Mouse (Mus musculus) embryo, embryonic 10 days (tissue): ENCODE data around the gene Calr4.

Experiments used
- DNase-seq: peaks from one replicate; pipeline ENCODE4 v3.0.0-alpha.2; 2015; ENCODE audit warnings: low spot score

The Calr4 gene

DNA sequence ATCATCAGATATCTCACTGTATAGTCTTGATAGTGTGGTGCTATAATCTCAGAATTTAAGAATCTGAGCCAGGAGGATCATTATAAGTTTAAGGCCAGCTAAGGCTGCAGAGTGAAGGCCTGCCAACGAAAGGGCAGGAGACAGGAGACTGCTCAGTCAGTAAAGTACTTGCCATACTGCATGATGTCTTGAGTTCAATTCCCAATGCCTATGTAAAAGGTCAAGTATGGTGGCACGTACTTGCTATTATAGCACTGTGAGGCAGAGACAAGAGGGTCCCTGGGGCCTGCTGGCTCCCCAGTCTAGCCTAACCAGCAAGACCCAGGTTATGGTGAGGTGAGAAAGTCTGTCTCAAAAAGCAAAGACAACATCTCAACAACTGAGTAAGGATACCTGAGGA is at the start of gene Calr4:
TSS of gene Calr4 (plus strand) at position 301 of the 400 bp plus-strand sequence.
- no peak for DNase-seq

DNA sequence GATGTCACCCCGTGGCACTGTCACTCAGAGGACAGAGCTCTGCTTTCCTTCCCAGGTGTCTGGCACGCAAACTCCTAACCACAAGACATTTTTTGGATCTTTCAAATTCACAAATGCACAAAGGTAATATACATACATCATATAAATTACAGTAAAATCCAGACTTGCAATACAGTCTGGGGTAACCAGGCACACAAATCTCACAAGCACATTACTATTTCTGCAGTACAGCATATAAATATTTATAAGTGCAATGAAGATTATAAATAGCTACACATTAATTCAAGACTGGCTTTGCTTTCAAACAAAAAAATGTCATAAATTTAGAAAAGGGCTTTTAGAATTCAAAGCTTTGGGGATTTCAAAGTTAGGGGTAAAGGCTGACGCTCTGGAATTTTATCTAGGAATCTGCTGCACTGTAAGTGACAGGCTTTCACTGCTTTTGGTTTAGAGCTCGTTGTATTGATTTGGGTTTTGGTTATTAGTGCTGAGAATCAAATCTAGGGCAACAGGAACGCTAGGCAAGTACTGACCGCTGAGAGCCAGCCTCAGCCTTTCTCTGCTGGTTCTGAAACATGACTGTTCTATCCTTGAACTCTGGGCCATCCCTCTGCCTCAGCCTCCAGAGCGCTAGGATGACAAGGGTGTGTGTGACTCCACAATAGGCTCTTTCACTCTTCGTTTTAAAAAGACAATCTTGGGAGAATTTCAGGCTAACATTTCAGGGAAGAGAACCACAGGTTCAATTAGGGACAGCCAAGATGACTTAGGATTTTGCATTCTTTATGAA is 48.5 kb upstream of the Calr4 start:
- DNase-seq, result no peak

DNA sequence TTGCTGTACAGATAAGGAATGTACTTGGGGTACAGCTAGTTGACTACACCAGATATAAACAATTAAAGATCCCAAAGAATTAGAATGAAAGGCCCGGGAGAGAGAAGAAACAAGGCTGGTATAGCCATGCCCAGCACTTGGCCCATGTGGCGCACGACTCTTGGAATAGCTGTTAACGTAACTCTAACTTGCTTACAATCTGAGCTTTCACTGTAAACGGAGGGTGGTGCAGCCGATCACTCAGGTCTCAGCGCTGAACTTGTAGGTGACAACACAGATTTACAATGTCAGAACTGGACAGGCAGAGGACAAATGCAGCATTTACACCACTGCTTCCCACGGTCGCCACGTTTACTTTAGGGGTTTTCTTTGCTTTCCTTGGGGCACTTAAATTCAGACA is 42.7 kb upstream of the Calr4 start:
- DNase-seq, result no peak

DNA sequence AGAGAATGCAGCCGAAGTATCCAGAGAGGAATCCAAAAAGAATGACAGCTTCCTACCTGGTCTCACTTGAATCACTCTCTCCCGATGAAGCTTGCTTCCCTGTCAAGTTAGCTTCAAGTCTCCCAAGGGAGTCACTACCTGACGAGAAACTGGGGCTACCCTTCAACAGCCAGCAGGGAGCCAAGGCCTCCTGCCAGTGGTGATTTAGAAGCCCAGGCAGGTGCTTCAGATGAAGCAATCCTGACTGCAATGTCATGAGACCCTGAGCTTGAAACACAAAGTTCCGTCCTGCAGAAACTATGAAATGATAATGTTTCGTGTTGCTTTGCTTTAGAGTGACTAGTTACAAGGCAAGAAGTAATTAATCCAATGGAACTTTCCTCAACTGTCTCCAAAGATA is 40.4 kb upstream of the Calr4 start:
- no peak for DNase-seq

DNA sequence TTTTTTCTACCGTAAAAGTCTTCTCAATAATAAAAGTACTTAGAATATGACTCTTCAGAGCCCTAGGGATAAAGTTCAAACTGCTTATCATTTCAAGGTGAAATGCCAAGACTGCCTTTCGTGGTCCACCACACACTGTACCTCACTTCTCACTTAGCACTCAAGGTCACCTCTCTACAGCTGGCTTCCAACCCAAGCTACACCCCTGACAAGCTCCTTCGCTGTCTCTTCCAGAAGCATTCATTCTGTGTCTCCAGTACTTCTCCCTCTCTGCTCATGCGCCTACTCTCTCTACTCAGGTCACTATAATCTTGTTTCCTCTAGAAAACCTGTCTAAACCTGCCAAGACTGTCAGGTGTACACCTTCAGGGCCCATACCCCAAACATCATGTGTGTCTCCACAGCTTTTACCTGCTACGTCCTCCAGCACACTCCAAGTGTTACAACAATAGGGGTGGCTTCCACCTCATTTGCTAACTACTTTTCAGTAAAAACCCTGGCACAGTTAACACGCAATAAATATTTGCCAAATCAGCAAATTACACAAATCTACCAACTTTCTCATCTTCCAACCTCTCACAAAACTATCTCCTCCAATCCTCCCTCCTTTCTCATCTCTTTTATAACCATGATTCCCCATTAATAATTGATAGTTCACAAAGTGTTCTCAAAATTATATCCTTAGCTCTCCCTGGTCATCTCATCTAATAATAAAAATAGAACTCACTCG is 38.2 kb upstream of the Calr4 start:
- no peak for DNase-seq

DNA sequence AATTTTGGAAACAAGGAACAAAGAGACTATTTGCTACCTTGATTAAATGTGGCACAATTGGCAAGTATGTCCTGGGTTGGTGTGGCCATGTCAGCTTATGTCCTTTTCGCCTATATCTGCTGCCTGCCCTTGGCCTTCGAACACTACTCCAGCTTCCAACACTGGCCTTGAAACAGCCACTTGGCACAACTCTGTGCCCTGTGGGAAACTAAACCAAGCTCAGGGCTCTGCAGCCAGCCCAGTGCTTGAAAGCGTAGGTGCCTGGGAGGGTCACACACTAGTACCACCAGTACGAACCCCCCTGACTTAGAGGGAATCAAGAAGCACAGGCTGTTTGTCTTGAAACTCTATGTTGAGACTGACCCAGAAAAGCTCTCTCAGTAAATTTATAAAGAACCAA is 35.2 kb upstream of the Calr4 start:
- DNase-seq, result no peak

DNA sequence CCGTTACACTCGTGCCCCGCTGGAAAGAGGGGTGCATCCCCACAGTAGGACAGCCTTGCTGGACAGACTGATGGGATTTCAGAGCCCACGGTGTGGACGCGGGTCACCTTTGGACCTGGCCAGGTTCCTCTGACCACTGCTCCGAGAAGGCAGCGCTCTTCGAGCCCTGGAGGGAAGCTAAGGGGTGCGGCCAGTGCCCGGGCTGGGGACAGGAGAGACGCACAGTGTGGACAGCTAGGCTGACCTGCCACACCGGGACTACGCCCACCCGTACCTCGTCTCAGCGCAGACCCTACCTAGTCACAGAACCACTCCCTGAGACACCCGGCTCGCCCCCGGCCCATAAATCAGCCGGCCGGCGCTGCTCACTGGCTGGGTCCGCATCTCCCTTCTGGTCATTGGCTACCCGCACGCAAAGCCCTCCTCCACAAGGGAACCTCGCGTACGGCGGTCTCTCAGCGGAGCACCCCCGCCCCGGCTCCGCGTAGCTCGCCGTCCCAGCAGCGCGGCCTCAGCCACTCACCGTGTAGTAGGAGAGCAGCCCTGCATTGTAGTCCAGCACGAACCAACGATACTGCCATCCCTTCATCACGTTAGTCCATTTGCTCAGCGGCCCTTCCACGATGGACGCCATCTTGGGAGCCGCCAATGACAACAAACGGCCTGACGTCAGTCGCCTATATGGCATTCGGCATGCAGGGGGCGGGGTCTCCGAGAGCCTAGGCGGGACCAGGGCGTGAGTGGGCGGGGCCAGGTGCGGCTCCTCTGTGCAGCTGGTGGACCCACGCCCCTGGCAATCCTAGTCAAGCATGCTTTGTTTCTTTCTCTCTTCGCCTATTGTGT is 32.5 kb upstream of the Calr4 start, which contains the start of gene Osbpl9:
TSS of gene Osbpl9 (minus strand) at position 691 of the 843 bp plus-strand sequence.
- DNase-seq, result peak; percentile 98

DNA sequence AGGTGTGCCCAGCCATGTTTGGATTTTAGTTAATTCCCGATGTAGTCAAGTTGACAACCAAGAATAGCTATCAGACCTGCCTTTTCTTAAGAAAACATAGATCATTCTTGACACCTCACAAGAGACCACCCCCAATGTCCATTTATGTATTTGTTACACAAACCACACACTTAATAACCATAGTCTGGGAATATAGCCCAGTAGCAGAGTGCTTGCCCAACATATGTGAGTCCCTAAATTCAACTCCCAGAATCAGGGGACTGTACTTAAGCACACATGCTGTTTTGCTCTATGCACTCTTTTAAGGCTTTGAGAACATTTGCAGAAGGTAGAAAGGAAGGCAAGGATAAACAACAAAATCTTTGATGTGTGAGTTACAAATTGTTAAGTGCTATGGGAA is 30.4 kb upstream of the Calr4 start:
- DNase-seq, result no peak

DNA sequence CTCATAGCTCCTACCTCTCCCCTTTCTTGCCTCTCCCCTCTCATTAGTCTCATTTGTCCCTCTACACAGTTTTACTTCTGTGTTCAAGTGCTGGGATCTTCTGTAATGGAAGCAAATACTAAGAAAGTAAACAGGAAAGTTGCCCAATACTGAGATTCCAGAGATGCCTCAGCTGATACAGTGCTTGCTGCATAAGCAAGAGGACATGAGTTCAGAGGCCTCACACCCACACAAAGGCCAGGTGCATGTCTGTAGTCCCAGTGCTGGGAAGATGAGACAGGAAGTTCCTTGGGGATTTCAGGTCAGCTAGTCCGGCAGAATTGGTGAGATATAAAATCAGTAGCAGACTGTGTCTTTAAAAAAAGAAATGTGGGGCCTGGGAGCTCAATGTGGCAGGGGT is 29.9 kb upstream of the Calr4 start:
- no peak for DNase-seq

DNA sequence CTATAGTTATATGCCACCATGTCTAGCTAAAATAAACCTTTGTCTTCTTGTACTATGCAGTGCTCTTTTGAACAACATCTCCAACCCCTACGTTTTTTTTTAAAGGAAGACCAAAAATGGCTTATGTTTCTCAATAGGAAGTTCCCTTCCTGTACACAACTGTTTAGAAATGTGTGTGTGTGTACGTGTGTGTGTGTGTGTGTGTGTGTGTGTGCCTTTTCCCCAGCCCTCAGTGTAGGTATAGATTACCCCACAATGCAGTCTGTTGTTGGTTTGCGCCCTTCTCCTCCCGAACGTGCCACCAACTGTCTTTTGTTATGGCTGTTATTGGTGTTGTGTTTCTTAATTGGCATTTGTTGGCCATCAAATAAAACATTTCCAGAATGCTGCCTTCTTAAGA is 26.8 kb upstream of the Calr4 start:
- DNase-seq, result no peak

DNA sequence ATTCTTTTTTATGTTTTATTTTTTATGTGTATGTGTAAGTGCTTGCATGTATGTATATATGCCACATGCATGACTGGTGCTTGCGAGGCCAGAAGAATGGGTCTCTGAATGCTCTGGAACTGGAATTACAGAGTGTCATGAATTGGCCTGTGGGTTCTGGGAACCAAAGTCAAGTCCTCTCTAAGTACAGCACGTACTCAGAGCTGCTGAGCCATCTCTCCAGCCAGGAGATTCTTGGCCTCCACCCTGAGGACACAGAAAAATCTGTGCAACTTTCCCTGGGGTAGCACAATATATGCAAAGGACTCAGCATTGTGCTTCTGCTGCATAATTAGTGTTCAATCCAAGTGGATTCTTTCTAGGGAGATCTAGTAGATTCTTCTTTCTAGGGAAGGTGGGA is 24.0 kb upstream of the Calr4 start:
- no peak for DNase-seq

DNA sequence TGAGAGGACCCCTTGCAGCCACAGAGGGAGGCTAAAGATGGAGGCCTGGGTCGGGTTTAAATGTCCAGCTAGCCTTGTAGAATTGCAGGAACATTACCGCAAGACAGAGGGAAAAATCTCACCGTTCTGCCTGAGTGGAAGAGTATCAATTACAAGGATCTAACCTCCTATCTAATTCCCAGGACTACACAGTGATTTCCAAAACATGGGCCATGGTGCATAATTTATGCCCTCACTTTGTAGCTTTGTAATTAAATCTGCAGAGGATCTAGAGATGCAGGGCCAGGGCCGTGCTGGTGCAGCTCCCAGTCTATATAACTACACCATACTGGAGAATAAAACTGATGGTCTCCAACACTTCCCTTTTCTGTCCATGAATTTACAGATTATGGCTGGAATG is 23.4 kb upstream of the Calr4 start:
- DNase-seq, result no peak

DNA sequence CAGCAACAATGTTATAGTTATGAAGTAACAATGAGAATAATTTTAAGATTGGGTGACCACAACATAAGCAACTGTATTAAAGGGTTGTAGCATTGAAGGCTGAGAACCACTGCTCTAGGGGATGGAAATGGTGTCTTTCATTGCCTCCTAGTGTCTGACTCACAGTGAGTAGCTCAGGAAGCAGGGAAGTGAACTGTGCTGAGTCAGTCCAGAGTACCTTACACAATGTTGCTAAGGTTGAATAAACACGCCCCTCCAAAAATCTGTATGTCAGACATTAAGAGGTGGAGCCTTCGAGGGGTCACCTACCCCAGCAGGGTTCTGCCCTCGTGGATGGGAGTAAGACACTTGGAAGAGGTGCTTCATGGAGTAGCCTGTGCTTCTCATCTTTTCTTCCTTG is 20.3 kb upstream of the Calr4 start:
- no peak for DNase-seq

DNA sequence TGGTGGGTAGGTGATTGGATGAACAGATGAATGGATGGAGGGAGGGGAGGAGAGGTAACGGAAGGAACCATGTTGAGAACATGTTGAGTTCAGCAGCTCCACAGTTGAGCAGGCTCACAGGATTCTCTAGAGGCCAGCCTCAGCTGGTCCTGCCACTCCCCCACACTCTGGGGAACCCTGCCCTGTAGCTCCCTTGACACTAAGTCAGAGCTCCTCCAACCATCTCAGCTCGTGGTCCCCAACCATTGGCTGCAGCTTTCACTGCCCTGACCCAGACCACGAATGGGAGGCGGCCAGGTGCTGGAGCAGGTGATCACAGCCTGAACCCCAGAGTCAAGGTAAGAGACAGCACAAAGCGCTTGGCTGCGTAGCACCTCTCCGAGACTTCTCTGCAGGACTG is 16.3 kb upstream of the Calr4 start:
- no peak for DNase-seq

DNA sequence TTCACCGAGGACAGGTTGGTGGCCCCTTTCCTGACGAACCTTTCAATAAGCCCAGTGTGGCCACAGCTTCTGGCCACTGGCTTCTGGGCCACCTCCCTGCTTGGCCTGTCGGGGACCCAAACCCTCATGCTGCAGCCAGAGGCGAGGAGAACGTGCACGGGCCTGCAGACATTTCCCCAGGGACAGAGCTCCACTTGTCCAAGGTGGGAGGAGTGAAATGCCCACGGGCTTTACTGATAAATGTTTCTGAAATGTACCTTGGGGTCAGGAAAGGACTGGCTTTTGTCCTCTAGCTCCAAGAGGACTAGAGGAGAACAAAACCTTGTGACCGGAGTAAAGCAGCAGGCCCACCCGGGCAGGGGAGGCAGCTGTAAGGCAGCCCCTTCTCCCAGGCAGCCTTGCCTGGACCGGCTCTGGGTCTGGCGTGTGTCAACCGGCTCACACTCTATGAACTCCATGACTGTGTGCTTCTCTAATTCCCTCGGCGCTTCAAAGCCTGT is 13.8 kb upstream of the Calr4 start:
- DNase-seq, result no peak

DNA sequence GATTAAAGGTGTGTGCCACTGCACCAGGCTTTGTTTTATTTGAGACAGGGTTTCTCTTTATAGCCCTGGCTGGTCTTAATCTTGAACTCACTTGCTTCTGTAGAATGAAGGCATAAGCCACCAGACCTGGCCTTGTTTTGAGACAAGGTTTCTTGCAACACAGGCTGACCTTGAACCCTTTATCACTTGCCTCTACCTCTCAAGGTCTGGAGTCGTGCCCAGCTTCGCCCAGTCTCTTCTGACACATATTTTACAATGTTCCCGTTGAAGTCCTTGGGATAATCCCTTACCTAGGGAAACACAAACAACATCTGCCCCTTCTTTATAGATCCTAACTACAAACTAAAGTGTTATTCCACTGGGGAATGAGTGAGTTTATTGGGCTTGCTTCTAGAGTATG is 12.3 kb upstream of the Calr4 start:
- no peak for DNase-seq

DNA sequence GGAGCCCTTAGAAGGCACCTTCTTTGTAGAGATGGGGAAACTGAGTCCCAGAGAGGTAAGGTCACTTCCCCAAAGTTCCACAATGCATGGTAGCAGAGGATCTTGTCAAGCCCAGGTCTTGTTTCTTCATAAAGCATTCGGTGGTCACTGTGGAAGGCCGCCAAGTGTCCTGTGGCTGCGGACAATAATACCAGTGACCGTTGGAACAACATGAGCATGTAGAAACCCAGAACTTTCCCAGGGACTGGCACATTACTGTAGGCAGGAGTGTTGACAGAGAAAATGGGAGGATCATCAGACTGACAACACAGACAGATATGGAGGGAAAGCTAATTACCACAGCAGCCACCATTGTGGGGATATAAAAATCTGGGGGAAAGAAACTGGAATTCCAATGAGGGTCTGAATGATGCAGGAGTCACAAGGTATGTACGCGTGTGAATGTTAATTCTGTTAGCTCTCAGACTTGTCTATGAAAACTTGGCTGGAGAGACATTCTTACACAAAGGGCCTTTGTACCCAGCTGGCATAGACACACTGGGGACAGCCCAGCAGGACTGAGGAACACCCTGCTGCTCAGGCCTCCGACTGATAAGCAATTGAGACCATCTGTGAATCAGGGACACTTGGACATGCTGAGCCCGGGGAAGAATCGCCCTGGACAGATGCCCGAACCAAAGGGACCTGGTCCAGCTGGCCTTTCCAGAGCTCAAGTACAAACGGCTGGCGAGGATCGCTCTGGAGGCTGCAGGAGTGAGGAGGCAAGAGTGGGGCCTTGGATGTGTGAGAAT is 9.3 kb upstream of the Calr4 start:
- peak; percentile 15 for DNase-seq

DNA sequence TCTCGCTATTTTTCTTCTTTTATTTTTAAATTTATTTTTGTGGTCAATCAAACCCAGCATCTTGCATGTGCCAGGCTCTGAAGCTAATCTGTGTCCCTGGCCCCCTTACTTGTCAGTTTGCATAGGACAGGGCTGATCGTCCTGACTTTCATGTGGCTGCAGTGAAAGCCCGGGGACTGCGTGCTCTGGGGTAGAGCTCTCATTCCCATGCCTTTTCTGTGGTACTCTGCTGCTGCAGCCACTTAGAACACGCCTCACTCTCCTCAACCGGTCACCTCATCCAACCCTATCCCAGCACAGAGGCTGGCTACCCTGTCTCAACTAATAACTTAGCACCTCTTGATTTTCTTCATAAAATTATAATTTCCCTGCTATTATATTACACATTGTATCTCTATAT is 8.7 kb upstream of the Calr4 start:
- DNase-seq, result no peak

DNA sequence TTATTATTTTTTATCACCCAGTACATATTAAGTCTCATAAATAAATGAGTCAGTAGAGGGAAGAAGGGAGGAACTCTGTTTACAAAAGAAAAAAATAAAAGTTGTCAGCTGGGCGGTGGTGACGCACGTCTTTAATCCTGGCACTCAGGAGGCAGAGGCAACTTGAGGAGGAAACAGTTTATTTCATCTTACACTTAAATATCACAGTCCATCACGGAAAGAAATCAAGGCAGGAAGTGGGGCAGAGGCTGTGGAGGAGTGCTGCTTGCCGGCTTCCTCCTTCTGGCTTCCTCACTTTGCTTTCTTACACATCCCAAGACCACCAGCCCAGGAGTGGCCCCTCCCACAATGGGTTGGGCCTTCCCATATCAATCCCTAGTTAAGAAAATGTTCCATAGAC is 8.2 kb upstream of the Calr4 start:
- DNase-seq, result no peak

DNA sequence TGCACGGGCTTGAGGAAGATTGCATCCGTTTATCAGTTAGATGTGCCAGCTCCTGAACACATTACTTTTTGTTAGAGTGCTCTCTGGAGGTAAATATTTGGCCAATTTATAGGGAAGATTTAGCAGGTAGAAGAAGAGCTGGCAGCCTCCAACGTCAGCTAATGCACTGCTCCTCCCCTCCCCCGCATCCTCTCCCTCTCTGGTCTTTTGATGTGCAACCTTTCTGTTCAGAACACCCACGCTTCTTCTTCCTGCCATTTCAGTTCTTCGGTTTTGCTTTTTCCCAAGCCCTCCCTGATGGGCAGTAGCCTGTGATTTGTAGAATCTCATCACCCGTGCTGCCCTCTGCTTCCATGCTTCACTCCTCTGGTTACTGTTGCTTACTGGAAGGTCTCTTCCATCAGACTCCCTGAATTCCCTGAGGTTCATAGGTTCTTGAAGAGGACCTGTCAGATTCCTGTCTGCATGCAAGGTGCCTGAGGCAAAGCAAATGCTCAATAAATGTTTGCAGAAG is 4.5 kb upstream of the Calr4 start:
- no peak for DNase-seq

DNA sequence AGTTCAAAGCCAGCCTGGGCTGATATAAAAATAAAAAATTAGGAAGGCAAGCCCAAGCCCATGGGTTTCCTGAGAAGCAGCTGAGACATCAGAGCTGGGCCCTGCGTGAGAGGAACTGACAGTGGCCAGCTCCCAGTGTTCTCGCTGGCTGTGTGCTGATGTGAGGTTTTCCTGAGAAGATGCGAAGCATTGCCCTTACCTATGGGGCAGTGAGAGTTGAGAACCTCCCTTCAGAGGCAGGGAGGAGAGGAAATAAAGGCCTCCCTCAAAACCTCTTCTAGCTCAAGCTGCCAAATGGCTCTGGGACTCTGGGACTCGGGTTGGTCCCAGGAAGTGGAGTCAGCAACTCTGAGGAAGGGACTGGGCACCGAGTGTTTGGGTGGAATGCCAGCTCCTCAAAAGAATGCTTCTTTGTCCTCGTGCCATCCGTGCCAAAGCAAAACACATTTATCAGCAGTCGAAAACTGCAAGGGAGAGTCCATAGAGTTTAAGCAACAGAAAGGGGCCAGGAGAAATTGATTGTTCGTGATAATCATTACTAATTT is 593 bp downstream of the Calr4 start:
- DNase-seq, result no peak
